Mouse (Mus musculus) cerebellum, adult 18-20 months (tissue): ENCODE measurements at regions not wholly inside any gene's neighbourhood (a gene's known extent, or its start where the extent isn't known, plus 50 kb on each side); places are given as distances from the start of the nearest gene placed in this dataset.
A peak's percentile ranks its signal among the peaks of the same experiment; 100 is the strongest.

Source experiments
- DNase-seq, 2 experiments: peaks; one replicate each; pipeline ENCODE4 v3.0.0; 2021

- DNase-seq: peak; percentile 92 to 97
Observed at GRCm38 (mm10) chr9:66646226-66646625, 53.3 kb upstream of the Usp3 start.

- no peak for DNase-seq
Observed at GRCm38 (mm10) chr9:66651306-66651705, 58.4 kb upstream of the Usp3 start.

DNA sequence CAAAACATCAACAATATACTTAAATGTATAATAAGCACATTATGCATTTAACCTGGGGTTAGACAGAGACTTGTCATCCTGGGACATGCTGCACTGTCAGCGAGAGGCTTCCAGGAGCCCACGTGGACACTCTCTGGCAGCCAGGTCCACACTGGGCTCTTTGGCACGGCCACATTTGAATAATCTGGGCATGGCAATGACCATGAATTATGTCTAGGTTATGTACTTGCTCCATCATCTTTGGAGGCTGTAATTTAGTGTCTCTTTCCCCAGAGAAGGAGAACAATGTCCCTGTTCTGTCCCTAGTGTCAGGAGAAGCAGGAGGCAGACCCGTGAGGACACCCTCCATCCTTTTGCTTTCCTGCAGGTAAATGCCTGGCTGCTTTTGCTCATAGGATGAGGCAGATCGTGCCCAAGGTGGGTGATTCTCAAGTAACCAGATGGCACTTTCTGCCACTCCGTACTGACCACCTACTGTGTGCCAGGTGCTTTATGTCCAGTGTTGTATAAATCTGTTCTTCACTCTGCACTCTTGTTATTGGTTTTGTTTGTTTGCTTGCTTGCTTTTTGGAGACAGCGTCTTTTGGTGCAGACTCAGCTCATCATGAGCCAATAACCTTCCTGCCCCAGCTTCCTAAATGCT, 56.2 kb upstream of the Car12 start:
- DNase-seq: peak; percentile 78 to 79

- DNase-seq: no peak
Observed at GRCm38 (mm10) chr9:66658707-66659242, 54.7 kb upstream of the Car12 start.

DNA sequence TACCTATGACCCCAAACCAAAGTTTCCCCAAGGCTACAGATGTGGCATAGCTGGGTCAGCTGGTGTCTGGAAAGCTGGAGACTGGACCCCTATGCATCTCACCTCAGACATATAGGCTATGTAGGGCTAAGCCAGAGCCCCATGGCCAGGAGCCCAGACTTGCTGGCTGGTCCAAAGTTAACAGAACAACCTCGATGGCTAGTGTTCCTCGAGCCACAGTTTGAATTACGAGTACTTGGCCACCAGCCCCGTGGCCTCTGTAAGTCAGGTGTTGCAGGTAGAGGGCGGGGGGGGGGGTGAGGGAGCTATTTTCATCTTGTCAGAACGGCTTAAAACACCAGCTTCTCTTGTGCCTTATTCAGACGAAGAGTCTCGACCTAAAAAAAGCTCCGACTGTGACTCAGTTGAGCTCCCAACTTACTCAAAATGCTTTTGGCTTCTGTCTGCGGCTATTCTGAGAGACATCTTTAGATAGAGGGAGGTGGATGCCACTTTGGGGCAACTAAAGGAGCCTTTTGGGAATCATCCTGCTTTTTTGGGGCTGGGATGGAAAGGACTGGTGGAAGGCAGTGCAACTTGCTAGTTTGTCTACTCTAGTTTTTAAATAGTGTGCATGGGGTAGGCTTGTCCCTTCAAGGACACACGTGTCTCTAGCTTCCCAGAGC, 53.6 kb upstream of the Car12 start:
- no peak for DNase-seq

DNA sequence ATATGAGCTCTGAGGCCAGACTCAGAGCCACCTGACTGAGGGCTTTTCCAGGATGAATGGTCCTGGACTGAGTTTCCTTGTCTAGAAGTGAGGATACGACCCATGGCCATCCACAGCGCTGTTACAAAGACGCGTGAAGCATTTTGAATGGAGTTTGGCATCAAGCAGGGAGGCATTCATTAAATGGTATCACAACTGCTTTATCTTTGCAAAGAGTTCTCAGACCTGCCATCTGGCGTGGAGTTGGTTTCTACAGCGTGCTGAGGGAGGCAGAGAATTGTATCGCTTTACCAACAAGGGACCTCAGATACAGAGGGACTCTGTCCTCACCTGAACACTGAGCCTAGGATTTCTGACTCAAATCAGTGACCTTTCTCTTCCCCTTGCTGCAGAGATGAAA, 51.9 kb upstream of the Car12 start:
- no peak for DNase-seq

GRCm38 (mm10) chr9:66662443-66662842, 51.0 kb upstream of the Car12 start:
- DNase-seq: no peak
